Mouse (Mus musculus): ENCODE results near the gene Shroom3.

GRCm38 (mm10) chr5:92964691-92965090 lies 281.5 kb downstream of the Shroom3 start:
- TF ChIP-seq POLR2A (IDR thresholded peaks at IDR 0.05; ENCODE audit: borderline replicate concordance, insufficient read depth, low read length) (no peak), CTCF (IDR thresholded peaks at IDR 0.05; ENCODE audit: borderline replicate concordance, insufficient read depth, low read depth, low read length) (no peak)

Data from cerebellum, adult 2 months (tissue).